Mouse (Mus musculus) lung, postnatal 0 days (tissue): Measurements from ENCODE around the gene Serpina1d. TPM values are rescaled to one million over a fixed set of nuclear protein-coding genes. Genes with fewer than 3 reads are reported as not detected.
"Not testable (repeated sequence)": the region's sequence is repeated elsewhere in the genome, so short reads cannot be mapped to it uniquely, and the experiment has no call there.

Experiments used
- ATAC-seq: fragments of 200-750 bp; cut with Nextera tagmentation; 2 replicates; pipeline ENCODE4 v1.8.0; 2017; ENCODE audit warnings: moderate library complexity
- DNase-seq: peaks from one replicate; pipeline ENCODE4 v3.0.0-alpha.2; 2016; ENCODE audit warnings: low spot score
- H3K27ac ChIP-seq: fragments of 300-500 bp; sonication (generic); 2 replicates; pipeline ENCODE4 v1.5.1; 2014; ENCODE audit warnings: antibody characterized with exemption, mild to moderate bottlenecking, low read length, mixed read lengths
- H3K27me3 ChIP-seq: fragments of 300-500 bp; sonication (generic); replicated peaks from 2 replicates; pipeline ENCODE4 v1.6.1; 2014; ENCODE audit warnings: low read length, mixed read lengths; ENCODE audit not compliant: insufficient read depth
- H3K36me3 ChIP-seq: fragments of 300-500 bp; sonication (generic); 2 replicates; pipeline ENCODE4 v1.6.1; 2014; ENCODE audit warnings: low read length, mixed read lengths; ENCODE audit not compliant: insufficient read depth
- H3K4me1 ChIP-seq: fragments of 300-500 bp; sonication (generic); 2 replicates; pipeline ENCODE4 v1.6.1; 2014; ENCODE audit warnings: antibody characterized with exemption, low read depth, low read length, mixed read lengths; ENCODE audit not compliant: insufficient read depth
- H3K4me2 ChIP-seq: fragments of 300-500 bp; sonication (generic); replicated peaks from 2 replicates; pipeline ENCODE4 v1.6.1; 2014; ENCODE audit warnings: low read depth, mild to moderate bottlenecking, low read length, moderate library complexity, mixed read lengths
- H3K4me3 ChIP-seq: fragments of 300-500 bp; sonication (generic); 2 replicates; pipeline ENCODE4 v1.5.1; 2014; ENCODE audit warnings: low read depth, low read length
- H3K9ac ChIP-seq: fragments of 300-500 bp; sonication (generic); replicated peaks from 2 replicates; pipeline ENCODE4 v1.6.1; 2014; ENCODE audit warnings: low read depth, mild to moderate bottlenecking
- H3K9me3 ChIP-seq: fragments of 300-500 bp; sonication (generic); 2 replicates; pipeline ENCODE4 v1.6.1; 2016; ENCODE audit warnings: low read length, mixed read lengths
- WGBS: fragments of 180-500 bp; shearing (Covaris S2); extraction: QIAGEN DNeasy Blood & Tissue Kit; methylation state at CpG from one replicate; pipeline ENCODE4 v1.1.7; 2014; 5-methylcytosine and 5-hydroxymethylcytosine counted together
- polyA plus RNA-seq: library from polyadenylated mRNA; unstranded; fragments of >200 nt; fragmentation: Nextera tagmentation; extraction: Ambion mirVana; gene quantifications from 2 replicates; pipeline ENCODE4 v1.2.1, GENCODE M21; 2015

Gene Serpina1d
- 0.36 and 0.43 TPM in 2 replicates for polyA plus RNA-seq

DNA sequence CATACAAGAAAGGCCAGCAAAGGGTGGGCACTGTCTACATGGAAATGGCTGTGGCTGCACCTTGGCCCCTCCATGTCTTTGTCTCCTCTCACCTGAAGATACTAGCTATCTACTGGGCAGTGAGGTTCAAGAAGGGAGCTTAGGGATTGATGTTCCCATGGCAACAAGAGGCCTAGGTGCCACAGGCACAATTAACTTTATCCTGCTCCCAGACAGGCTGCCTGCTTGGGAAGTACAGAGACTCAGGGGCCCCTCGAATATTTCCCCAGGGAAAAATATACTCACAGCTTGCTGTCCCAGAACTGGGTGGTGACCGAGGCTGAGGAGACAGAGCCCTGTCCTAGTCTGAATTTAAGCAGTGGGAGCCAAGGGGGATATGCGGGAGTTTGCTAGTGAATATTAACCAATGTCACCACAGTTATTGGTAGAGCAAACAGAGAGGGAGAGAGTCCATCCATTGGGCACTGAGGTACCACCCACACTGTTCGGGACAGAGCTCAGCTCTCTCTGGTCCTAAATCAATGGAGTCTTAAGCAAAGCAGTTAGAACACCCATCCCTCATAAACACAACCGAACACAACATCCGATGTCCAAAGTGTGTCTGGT lies at the start of gene Serpina1d:
TSS of gene Serpina1d (minus strand) at position 347 of the 606 bp plus-strand sequence.
- H3K4me1 ChIP-seq, H3K9ac ChIP-seq, H3K9me3 ChIP-seq, H3K27me3 ChIP-seq, ATAC-seq, H3K27ac ChIP-seq, H3K4me3 ChIP-seq, H3K36me3 ChIP-seq, DNase-seq, H3K4me2 ChIP-seq: not testable (repeated sequence)
- WGBS: 74% methylated on average over 6 of the region's 6 CpGs

GRCm38 (mm10) chr12:103770597-103770996 lies 2.8 kb downstream of the Serpina1d start:
- H3K9me3 ChIP-seq, H3K4me2 ChIP-seq, H3K4me1 ChIP-seq, ATAC-seq, H3K36me3 ChIP-seq, H3K9ac ChIP-seq, H3K27me3 ChIP-seq, DNase-seq, H3K27ac ChIP-seq, H3K4me3 ChIP-seq: not testable (repeated sequence)
- WGBS: 75% methylated on average over 1 of the region's 1 CpGs

GRCm38 (mm10) chr12:103763083-103763482 lies 10.3 kb downstream of the Serpina1d start:
- H3K4me1 ChIP-seq, H3K36me3 ChIP-seq, H3K9ac ChIP-seq, H3K4me3 ChIP-seq, DNase-seq, H3K27ac ChIP-seq, H3K9me3 ChIP-seq, H3K4me2 ChIP-seq, H3K27me3 ChIP-seq, ATAC-seq: not testable (repeated sequence)
- WGBS: 70% methylated on average over 3 of the region's 3 CpGs

GRCm38 (mm10) chr12:103760316-103760715 lies 13.1 kb downstream of the Serpina1d start:
- not testable (repeated sequence) for DNase-seq, H3K27me3 ChIP-seq, H3K36me3 ChIP-seq, H3K9me3 ChIP-seq, H3K9ac ChIP-seq, H3K27ac ChIP-seq, ATAC-seq, H3K4me2 ChIP-seq, H3K4me3 ChIP-seq, H3K4me1 ChIP-seq
- 84% methylated on average over 3 of the region's 3 CpGs for WGBS

DNA sequence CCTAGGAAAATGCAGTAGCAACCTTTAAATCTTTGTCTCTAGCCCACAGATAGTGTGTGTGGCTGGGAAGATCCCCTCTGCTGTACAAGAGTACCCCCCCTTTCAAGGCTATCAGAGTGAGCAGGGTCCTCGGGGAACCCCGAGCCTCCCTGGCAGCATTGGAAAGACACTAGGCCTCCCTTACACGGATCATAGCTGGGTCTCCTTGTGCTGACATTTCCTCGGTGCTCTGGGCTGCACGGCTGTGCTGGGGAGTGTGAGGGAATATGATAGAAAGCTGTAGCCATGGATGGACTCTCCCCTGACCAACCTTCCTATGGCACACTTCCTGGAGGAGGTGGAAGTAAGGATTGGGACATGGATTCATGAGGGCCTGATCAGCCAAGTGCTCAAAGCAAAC lies 27.4 kb downstream of the Serpina1d start:
- DNase-seq, H3K9me3 ChIP-seq, H3K36me3 ChIP-seq, H3K4me1 ChIP-seq, H3K4me3 ChIP-seq, H3K27ac ChIP-seq, H3K9ac ChIP-seq, H3K4me2 ChIP-seq, H3K27me3 ChIP-seq, ATAC-seq: not testable (repeated sequence)
- 71% methylated on average over 5 of the region's 5 CpGs for WGBS

DNA sequence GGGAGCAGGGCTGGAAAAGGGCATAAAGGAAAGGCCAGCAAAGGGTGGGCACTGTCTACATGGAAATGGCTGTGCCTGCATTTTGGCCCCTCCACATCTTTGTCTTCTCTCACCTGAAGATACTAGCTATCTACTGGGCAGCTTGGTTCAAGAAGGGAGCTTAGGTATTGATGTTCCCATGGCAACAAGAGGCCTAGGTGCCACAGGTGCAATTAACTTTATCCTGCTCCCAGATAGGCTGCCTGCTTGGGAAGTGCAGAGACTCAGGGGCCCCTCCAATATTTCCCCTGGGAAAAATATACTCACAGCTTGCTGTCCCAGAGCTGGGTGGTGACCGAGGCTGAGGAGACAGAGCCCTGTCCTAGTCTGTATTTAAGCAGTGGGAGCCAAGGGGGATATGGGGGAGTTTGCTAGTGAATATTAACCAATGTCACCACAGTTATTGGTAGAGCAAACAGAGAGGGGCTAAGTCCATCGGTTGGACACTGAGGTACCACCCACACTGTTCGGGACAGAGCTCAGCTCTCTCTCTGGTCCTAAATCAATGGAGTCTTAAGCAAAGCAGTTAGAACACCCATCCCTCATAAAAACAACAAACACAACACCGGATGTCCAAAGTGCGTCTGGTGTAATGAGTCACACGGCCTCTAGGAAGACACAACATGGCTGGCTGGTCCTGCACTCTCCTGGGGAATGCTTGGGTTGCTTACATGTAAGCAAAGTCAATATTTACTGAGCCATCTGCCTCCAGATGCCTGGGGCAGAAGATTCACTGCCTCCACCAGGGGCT lies 35.4 kb downstream of the Serpina1d start:
- not testable (repeated sequence) for H3K4me3 ChIP-seq, ATAC-seq, H3K27me3 ChIP-seq, H3K27ac ChIP-seq, H3K36me3 ChIP-seq, H3K4me1 ChIP-seq, H3K9me3 ChIP-seq, H3K4me2 ChIP-seq, DNase-seq, H3K9ac ChIP-seq
- WGBS: 70% methylated on average over 5 of the region's 6 CpGs

DNA sequence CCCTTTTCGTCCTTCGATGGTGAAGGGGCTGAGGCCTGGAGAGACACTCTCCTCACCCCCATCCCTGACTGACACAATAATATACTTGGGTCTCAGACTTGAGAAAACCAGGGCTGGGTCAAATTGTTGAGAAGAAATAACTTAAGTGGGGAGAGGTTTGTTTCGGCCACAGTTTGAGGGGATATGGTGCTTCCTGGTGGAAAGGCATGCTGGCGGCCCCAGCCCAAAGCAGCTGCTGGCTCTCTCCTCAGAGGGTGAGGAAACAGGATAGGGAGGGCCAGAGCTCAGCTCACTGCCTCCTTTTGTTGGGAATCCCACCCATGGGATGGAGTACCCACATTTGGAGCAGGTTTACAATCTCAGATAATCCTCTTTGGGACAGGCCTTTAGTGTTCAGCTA lies 37.8 kb downstream of the Serpina1d start:
- not testable (repeated sequence) for H3K9ac ChIP-seq, H3K4me2 ChIP-seq, H3K4me3 ChIP-seq, H3K9me3 ChIP-seq, ATAC-seq, H3K4me1 ChIP-seq, DNase-seq, H3K27me3 ChIP-seq, H3K27ac ChIP-seq, H3K36me3 ChIP-seq
- WGBS: 79% methylated on average over 4 of the region's 4 CpGs

DNA sequence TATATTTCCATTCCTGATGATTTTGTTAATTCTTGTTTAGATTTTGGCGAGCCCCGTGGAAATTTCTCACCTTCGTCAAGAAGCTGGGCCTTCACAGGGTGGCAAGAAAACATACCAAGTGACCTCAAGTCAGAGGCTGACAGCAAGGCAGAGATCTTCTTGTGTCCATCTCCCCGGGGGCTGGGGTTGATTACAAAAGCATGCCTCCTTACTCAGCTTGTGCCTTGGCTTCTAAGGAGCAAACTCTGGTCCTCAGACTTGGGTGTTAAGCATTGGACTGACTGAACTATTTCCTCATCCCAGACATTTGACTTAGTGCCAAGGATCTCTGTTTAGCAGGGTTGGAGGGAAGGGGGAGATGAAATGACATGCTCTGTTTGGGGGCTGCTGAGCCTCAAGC lies 38.3 kb downstream of the Serpina1d start:
- H3K9me3 ChIP-seq, H3K27me3 ChIP-seq, H3K27ac ChIP-seq, ATAC-seq, H3K36me3 ChIP-seq, H3K9ac ChIP-seq, H3K4me2 ChIP-seq, H3K4me3 ChIP-seq, H3K4me1 ChIP-seq: not testable (repeated sequence)
- WGBS: 69% methylated on average over 4 of the region's 4 CpGs
- peak; percentile 4 for DNase-seq
